Mouse (Mus musculus) heart, adult 2 months (tissue): Measurements from ENCODE around the gene Slc39a10. TPM values are rescaled to one million over a fixed set of nuclear protein-coding genes. Genes with fewer than 3 reads are reported as not detected.
"Not testable (repeated sequence)": the region's sequence is repeated elsewhere in the genome, so short reads cannot be mapped to it uniquely, and the experiment has no call there.

Experiments
- DNase-seq, 2 experiments: peaks; one replicate each; pipeline ENCODE4 v3.0.0; 2021
- H3K27ac ChIP-seq: fragments of 200-600 bp; 2 replicates; pipeline ENCODE4 v1.8.1; 2022
- H3K27me3 ChIP-seq: fragments of 200-500 bp; 2 replicates; pipeline ENCODE4 v1.6.1; 2012; ENCODE audit warnings: mild to moderate bottlenecking, low read length, inconsistent platforms, mixed read lengths; ENCODE audit not compliant: control insufficient read depth, insufficient read depth
- H3K36me3 ChIP-seq: fragments of 200-500 bp; 2 replicates; pipeline ENCODE4 v1.6.1; 2012; ENCODE audit warnings: low read length, inconsistent platforms; ENCODE audit not compliant: control insufficient read depth, insufficient read depth
- H3K4me1 ChIP-seq: fragments of 200-500 bp; 2 replicates; pipeline ENCODE4 v1.6.1; 2011; ENCODE audit warnings: low read length; ENCODE audit not compliant: control insufficient read depth, insufficient read depth
- H3K4me3 ChIP-seq: fragments of 200-600 bp; 2 replicates; pipeline ENCODE4 v1.8.1; 2022
- H3K79me2 ChIP-seq: fragments of 200-500 bp; replicated peaks from 2 replicates; pipeline ENCODE4 v1.6.1; 2012; ENCODE audit warnings: mild to moderate bottlenecking, inconsistent platforms, low read length, moderate library complexity, mixed read lengths; ENCODE audit not compliant: control insufficient read depth, insufficient read depth
- H3K9ac ChIP-seq: fragments of 200-500 bp; 2 replicates; pipeline ENCODE4 v1.6.1; 2012; ENCODE audit warnings: low read depth, mild to moderate bottlenecking, control low read depth, inconsistent platforms, low read length, mixed read lengths
- CTCF ChIP-seq: fragments of 200-600 bp; IDR thresholded peaks from 2 replicates; pipeline ENCODE4 v1.8.1; 2022; ENCODE audit warnings: antibody characterized with exemption, mild to moderate bottlenecking, moderate library complexity
- EP300 ChIP-seq: fragments of 200-500 bp; IDR thresholded peaks from 2 replicates; pipeline ENCODE4 v1.6.1; 2011; ENCODE audit warnings: low read depth, low read length, control low read depth; ENCODE audit not compliant: insufficient read depth
- POLR2A ChIP-seq: fragments of 200-500 bp; IDR thresholded peaks from 2 replicates; pipeline ENCODE4 v1.6.1; 2011; ENCODE audit warnings: mild to moderate bottlenecking, low read depth, low read length, control low read depth; ENCODE audit not compliant: insufficient read depth
- WGBS: fragments of 180-500 bp; shearing (Covaris S2); methylation state at CpG from one replicate; pipeline ENCODE4 v1.1.7; 2018; 5-methylcytosine and 5-hydroxymethylcytosine counted together
- intact Hi-C: fragments of 180-260 bp; cut with DNase I; formaldehyde crosslinking; loops from one replicate; pipeline ENCODE4 v1.15.1; 2025
- polyA plus RNA-seq: library from polyadenylated mRNA; depleted of rRNA; stranded (reverse); fragments of >200 nt; gene quantifications from 2 replicates; pipeline ENCODE4 v1.2.3, GENCODE M21; 2012
- total RNA-seq, 2 experiments: library from RNA; stranded (reverse); gene quantifications; 2 replicates each; pipeline ENCODE4 v1.2.3; 2021

The Slc39a10 gene
- total and polyA plus RNA-seq, 3 experiments = 3.5 to 10.3 (median 9.2) TPM

DNA sequence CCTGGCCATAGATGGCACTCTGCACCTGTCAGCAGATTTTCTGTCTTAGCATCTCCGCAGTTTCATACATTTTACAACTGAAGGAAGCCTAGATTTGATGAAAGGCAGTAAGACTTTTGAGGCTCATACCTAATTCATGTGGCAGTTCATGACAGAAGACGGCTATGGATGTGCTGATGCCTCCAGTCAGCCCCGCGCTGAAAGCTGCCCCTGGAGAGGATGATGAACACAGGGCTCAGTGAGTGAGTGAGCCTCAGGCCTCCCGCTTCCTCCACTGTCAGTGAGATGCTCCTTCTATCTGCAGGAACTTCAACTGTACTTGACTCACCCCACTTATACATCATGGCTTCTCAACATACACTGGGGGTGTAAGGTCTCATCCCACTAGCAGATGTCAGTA lies 74.7 kb downstream of the Slc39a10 start:
- Histone ChIP-seq H3K9ac (no peak overlapping the region), H3K27ac (no peak overlapping the region), H3K4me3 (no peak overlapping the region), H3K36me3 (peaks cover 3% of the 10 kb centered on the region; the same call in 1 of the 2 replicates), H3K79me2 (no peaks in the 10 kb centered on the region), H3K4me1 (peaks cover under 1% of the 10 kb centered on the region; the same call in 1 of the 2 replicates), H3K27me3 (no peaks in the 10 kb centered on the region)
- no peak for DNase-seq
- no peak for TF ChIP-seq CTCF
- TF ChIP-seq POLR2A = no peak
- no peak for TF ChIP-seq EP300
- WGBS = 97% methylated on average over 5 of the region's 5 CpGs
- intact Hi-C loops = no loop called here

- H3K9ac ChIP-seq, H3K4me1 ChIP-seq, H3K79me2 ChIP-seq, intact Hi-C loops, DNase-seq, H3K4me3 ChIP-seq, H3K27me3 ChIP-seq, H3K36me3 ChIP-seq, H3K27ac ChIP-seq: not testable (repeated sequence)
- WGBS = 65% methylated on average over 4 of the region's 4 CpGs
Measured at GRCm38 (mm10) chr1:46808630-46809029, 84.0 kb downstream of the Slc39a10 start.

DNA sequence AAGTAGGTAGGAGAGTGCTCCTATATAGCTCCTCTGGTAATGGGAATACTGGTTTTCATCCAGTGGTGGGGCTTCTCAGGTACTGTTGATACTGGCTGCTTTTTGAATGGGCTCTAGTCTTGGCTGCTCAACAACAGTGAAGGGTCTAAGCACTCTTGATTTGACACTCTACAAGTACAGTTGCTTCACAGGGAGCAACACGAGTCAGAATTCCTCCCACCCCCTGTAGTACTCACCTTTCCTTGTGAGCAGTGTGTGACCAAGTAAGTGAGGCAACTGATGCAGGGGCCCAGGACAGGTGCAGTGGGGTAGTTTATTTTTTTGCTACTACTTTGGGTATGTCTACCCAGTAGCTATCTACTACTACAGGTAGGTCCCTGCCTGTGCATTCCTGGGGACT lies 87.6 kb downstream of the Slc39a10 start:
- TF ChIP-seq EP300 = no peak
- no peak overlapping the region for H3K4me3 ChIP-seq
- no peaks in the 10 kb centered on the region for H3K36me3 ChIP-seq

GRCm38 (mm10) chr1:46782227-46782626 lies 110.4 kb downstream of the Slc39a10 start:
- intact Hi-C loops, H3K36me3 ChIP-seq, DNase-seq, H3K27ac ChIP-seq, H3K27me3 ChIP-seq, H3K9ac ChIP-seq, H3K79me2 ChIP-seq, H3K4me3 ChIP-seq, H3K4me1 ChIP-seq: not testable (repeated sequence)
- 60% methylated on average over 4 of the region's 4 CpGs for WGBS

More for the DNA sequence above, 87.6 kb downstream of the Slc39a10 start:
- DNase-seq = no peak
- no peak overlapping the region for H3K9ac ChIP-seq
- intact Hi-C loops = no loop called here
- no peaks in the 10 kb centered on the region for H3K79me2 ChIP-seq
- H3K27me3 ChIP-seq = no peaks in the 10 kb centered on the region
- no peaks in the 10 kb centered on the region for H3K4me1 ChIP-seq
- 74% methylated on average over 1 of the region's 1 CpGs for WGBS
- H3K27ac ChIP-seq = no peak overlapping the region

- H3K4me3 ChIP-seq, intact Hi-C loops, H3K27me3 ChIP-seq, H3K4me1 ChIP-seq, H3K27ac ChIP-seq, DNase-seq, H3K9ac ChIP-seq, H3K79me2 ChIP-seq, H3K36me3 ChIP-seq: not testable (repeated sequence)
- WGBS = 84% methylated on average over 7 of the region's 7 CpGs
Measured at GRCm38 (mm10) chr1:46770077-46770695, 122.5 kb downstream of the Slc39a10 start.

DNA sequence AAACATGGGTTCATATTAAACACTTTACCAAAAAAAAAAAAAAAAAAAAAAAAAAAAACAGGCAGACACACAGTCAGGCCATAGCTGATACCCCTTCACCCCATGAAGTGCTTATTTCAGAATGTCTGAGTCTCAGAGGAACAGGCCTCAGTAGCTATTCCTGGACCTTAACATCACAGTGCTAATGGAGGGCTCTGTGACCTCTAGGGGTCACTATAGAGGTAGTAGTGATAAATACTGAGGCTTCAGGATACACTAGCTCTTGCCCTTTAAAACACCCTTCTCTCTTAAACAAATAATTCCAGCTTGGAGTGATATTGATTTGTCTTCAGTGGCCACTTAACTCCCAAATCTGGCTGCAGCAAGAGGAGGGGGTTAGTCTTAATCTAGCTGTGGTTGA lies 123.3 kb downstream of the Slc39a10 start:
- H3K4me1 ChIP-seq, DNase-seq, H3K4me3 ChIP-seq, H3K36me3 ChIP-seq, intact Hi-C loops, H3K9ac ChIP-seq, H3K27ac ChIP-seq, H3K79me2 ChIP-seq, H3K27me3 ChIP-seq: not testable (repeated sequence)
- peak; percentile 18; the same call in 1 of the 2 replicates for TF ChIP-seq CTCF

DNA sequence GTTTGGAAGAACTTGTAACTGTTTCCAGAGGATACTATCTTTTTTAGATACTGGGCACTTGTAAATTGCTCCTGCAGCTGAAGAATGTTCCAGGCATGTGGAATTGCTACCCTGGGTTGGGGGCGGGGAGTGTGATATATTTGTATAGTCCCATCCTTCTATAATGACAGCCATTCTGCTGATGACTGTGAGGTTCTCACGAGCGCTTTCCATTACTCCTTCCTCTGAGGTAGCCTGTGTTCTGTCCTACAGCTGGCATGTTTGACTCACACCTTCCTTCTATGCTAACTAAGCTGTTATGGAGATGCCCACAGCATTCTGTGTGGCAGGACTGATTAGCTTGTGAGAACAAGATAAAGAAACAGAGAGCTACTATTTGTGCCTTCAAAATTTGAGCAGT lies 128.1 kb downstream of the Slc39a10 start:
- H3K4me1 ChIP-seq, H3K4me3 ChIP-seq, H3K9ac ChIP-seq, H3K79me2 ChIP-seq, H3K27me3 ChIP-seq, DNase-seq, H3K36me3 ChIP-seq, intact Hi-C loops, H3K27ac ChIP-seq: not testable (repeated sequence)
- WGBS = 31% methylated on average over 3 of the region's 3 CpGs
